Mouse (Mus musculus): Measurements from ENCODE around the gene Hsd17b12. TPM values are rescaled to one million over a fixed set of nuclear protein-coding genes. Genes with fewer than 3 reads are reported as not detected.
A peak's percentile ranks its signal among the peaks of the same experiment; 100 is the strongest.

Hsd17b12 gene
- polyA plus RNA-seq, 1 experiment: 393 TPM

DNA sequence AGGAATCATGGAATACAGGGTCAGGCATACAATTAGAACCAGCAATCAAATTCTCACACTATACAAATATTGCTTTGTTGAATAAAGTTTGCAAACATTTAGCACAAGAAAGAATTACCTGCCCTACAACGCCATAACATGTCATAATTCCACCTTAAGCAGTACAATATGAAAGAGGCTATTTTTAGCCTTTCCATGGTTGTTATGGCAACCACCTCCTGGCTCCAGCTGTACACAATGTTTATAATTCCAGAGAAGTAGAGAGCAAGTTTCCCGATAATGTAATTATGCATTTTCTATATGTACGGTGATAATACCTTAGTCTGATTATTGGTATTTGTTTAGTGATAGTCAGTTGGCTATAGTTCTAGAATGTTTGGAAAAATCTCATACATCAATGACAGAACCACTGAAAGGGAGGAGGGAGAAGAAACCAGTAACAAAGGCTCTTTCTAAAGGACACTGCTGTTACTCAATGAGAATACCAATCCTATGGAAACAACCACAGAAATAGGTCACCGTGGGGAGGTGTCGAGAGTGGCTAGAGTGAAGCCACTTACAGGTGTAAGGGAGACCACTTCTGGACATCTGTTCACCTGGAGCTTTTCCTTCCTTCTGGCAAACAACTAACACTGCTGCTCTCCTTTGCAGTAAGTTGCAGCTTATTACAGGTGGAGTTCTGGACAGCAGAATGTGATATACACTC is 108.1 kb downstream of the Hsd17b12 start:
- H3K27ac ChIP-seq (replicated peaks; ENCODE audit: low read depth, low read length): no peak overlapping the region
- H3K4me1 ChIP-seq (ENCODE audit: control insufficient read depth, insufficient read depth, insufficient read length, low read length): no peaks in the 10 kb centered on the region
- H3K4me3 ChIP-seq (ENCODE audit: insufficient read depth, low read depth, low read length): no peak overlapping the region

DNA sequence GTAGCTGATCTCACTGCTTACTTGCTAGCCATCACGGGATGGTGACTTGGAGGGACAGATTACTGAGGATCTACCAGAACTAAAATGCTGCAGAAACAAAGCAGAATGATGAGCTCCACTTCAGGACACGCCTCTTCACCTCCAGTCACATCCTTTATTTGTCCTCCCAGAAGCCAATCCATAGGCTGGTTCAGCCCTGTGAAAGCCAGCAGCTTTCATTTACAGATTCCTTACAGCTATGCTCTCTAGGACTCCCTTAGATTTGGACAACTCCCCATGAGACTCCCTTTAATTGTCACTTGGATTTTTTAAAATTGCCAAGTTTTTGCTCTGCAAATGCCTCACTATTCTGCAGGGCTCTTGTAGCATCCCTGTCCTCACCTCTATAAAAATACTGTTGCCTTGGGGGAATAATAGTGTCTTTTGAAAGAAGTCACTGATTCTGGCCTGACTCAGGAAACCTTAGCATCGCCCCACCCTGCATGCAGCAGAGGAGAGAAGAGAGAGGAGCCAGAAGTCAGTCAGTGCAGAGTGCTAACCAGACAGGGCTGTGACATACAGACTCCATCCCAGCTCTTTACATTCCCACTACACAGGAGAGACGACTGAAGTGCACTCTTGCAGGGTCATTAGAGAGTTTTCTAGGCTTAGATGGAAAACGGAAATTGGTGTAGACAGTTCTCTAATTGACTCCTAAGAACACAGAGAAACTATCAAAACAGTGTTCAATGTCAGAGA is 108.9 kb downstream of the Hsd17b12 start:
- Histone ChIP-seq H3K4me1 (ENCODE audit: control insufficient read depth, insufficient read depth, insufficient read length, low read length) (no peaks in the 10 kb centered on the region), H3K27ac (replicated peaks; ENCODE audit: low read depth, low read length) (no peak overlapping the region), H3K4me3 (ENCODE audit: insufficient read depth, low read depth, low read length) (no peak overlapping the region)

DNA sequence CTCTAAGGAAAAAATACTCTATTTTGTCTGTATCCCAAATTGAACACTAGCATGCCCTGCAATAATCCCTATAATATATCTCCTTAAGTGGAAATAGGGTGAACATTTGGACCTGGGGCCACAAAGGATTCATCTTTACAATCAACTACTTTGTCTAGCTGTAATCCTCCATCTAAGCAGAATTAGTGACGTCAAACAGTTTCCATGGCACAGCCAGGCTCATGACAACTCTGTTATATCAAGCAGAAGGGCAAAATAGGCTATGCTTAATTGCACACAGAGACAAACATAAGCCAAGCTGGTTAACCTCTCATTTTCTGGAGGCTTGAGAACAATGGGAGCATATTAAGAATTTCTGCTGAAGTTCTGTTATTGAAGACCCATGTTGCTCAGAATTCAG is 109.5 kb downstream of the Hsd17b12 start:
- Histone ChIP-seq H3K27ac (replicated peaks; ENCODE audit: low read depth, low read length) (no peak overlapping the region), H3K4me3 (ENCODE audit: insufficient read depth, low read depth, low read length) (no peak overlapping the region), H3K4me1 (ENCODE audit: control insufficient read depth, insufficient read depth, insufficient read length, low read length) (no peaks in the 10 kb centered on the region)

DNA sequence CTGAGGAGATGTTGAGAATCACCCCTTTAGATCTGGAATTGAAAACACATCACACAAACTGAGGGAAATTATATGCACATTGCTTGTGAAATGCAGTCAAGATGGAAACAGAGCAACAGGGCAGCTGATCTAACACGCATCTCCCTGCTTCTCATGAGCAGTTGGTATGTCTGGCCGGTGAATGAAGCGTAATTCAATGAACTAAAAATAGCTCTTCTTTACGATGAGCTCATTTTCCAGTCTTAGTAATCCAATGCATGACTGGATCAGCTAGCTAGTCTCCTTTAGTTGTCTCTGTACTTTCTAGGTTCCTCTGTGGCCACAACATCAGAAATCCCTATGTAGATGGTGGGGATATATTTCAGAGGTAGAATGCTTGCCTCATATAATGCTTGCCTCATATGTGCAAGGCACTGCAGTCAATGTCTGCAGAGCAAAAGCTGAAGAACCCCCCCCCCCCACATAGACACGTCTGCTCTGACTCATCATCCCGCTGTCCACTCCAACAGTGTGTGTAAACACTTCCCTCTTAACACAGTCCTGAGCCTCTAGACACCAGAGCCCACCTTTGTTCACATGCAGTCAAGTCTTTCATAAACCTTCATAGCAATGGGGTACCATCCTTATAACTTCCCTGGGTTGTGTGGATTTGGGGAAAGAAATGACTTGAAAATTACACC is 112.2 kb downstream of the Hsd17b12 start:
- Histone ChIP-seq H3K27ac (replicated peaks; ENCODE audit: low read depth, low read length) (no peak overlapping the region), H3K4me3 (ENCODE audit: insufficient read depth, low read depth, low read length) (no peak overlapping the region), H3K4me1 (ENCODE audit: control insufficient read depth, insufficient read depth, insufficient read length, low read length) (no peaks in the 10 kb centered on the region)

DNA sequence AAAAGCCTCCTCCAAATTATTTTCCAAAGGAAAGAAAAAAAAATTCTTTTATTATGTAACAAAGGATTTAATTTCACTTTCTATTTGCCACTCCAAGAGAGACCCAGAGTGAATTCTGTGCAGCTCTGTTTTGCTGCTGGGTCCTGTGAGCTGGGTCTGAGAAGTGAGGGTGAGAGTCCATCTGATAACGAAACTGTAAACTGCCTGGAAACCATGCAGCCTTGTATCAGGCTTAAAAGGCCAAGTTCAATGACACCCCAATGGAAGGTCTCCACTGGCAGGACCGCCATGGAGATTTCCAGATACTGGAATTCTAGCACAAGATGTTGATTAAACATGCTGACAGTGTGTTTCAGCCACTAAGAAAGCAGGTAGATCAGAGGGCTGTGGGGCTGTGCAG is 113.6 kb downstream of the Hsd17b12 start:
- H3K4me3 ChIP-seq (ENCODE audit: insufficient read depth, low read depth, low read length): no peak overlapping the region
- H3K4me1 ChIP-seq (ENCODE audit: control insufficient read depth, insufficient read depth, insufficient read length, low read length): no peaks in the 10 kb centered on the region
- H3K27ac ChIP-seq (replicated peaks; ENCODE audit: low read depth, low read length): no peak overlapping the region

DNA sequence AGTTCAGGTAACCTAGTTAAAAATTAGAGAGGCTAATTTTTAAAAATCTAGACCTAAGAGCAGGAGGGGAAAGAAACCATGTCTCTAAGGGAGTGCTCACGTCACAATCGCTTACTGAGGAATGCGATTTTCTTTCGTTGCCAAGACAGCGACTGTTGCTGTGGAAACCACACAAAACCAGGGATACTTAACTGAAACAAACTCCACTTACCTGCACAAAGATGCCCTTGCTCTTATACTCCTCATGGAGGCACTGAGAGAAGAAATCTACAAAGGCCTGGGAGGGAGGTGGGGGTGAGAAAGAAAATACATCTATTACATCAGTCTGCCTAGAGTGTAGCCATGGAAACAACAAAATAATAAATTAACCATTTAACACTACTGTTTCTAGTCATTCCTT is 114.1 kb downstream of the Hsd17b12 start:
- H3K4me1 ChIP-seq (ENCODE audit: control insufficient read depth, insufficient read depth, insufficient read length, low read length): no peaks in the 10 kb centered on the region
- H3K4me3 ChIP-seq (ENCODE audit: insufficient read depth, low read depth, low read length): no peak overlapping the region
- H3K27ac ChIP-seq (replicated peaks; ENCODE audit: low read depth, low read length): no peak overlapping the region

DNA sequence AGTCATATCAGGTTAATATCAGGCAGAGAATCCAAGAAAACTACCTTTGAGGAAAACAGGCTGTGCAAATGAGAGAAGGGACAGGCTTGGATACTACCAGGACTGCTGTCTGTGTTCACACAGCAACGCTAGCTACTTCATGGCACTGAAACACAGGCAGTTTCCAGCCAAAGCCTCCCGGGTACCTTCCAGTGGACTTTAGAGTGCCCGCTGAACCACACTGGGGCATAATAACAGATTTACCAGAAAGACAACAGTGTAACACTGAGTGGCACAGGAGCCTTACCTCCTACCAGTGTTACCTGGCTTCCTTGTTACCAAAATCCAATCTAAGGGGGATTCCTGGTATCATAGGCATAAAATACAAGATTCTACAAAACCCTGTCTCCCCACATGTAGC is 115.3 kb downstream of the Hsd17b12 start:
- H3K4me3 ChIP-seq (ENCODE audit: insufficient read depth, low read depth, low read length): no peak overlapping the region
- no peak overlapping the region for H3K27ac ChIP-seq (replicated peaks; ENCODE audit: low read depth, low read length)
- H3K4me1 ChIP-seq (ENCODE audit: control insufficient read depth, insufficient read depth, insufficient read length, low read length): no peaks in the 10 kb centered on the region

DNA sequence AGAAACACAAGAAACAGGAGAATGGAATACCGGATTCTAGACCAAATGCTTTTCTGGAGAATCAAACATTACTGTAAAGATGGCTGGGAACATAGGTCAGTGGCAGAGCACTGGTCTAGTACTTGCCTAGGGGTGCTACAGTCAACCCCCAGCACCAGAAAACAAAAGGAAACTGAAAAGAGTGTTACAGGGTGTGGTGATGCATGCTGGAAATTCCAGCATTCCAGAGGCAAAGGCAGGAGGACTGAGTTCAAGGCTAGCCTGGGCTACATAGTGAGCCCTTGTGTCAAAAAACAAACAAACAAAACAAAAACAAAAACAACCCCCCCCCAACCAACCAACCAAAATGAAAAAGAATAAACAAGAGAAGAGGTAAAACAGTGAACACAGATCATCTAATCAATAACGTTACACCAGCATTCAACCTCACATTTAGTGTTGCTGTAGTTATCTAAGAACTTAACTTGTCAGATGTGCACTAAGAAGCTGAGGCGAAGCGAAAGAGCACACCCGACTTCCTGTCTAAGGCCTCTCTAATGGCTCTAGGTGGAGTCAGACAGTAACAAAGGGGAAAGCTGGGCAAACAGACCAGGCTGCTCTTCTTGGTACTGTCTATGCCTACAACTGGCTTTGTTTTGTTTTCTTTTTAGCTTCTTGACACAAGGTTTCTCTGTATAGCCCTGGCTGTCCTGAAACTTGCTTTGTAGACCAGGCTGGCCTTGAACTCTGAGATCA is 117.2 kb downstream of the Hsd17b12 start:
- Histone ChIP-seq H3K4me1 (ENCODE audit: control insufficient read depth, insufficient read depth, insufficient read length, low read length) (no peaks in the 10 kb centered on the region), H3K4me3 (ENCODE audit: insufficient read depth, low read depth, low read length) (no peak overlapping the region), H3K27ac (replicated peaks; ENCODE audit: low read depth, low read length) (no peak overlapping the region)

DNA sequence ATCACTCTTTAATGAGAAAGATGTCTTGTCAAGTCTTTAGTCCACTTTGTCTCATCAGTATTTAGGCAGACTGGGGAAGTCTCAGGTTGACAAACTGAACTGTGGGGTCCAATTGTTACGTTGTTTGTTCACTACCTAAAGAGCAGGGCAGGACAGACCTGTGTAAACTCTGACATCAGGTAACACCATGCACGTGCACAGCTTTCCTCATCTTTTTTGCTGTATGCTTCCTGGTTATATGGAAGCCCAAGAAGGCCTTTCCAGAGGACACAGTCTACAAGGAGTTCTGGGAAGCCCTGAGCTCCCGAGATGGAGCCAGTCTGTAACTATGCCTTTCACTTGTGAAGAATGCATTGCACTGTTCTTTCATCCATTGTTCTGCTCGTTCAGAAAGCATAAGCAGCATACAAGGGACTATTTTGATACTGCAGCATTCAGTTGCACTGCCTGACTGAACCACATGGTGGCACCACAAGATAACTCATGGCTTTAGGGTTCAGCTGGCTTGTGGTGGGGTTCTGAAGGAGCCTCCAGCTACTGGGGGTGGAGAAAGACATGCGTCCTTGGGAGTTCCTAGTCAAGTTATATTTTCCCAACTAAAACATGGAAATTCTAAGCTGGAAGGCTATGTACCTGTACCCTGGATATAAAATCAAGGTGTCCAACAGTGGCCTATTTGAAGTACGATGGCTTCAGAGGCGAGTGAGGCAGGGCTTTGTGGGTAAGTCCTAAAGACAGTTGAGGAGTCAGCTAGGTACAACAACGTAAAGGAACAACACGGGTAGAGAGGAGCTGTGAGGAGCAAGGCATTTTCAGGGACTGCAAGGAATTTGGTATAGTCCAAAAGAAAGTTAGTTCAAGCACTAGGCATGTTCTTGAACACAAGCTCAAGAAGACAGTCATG is 122.1 kb downstream of the Hsd17b12 start:
- no peaks in the 10 kb centered on the region for H3K4me1 ChIP-seq (ENCODE audit: control insufficient read depth, insufficient read depth, insufficient read length, low read length)
- H3K4me3 ChIP-seq (ENCODE audit: insufficient read depth, low read depth, low read length): no peak overlapping the region
- no peak overlapping the region for H3K27ac ChIP-seq (replicated peaks; ENCODE audit: low read depth, low read length)

DNA sequence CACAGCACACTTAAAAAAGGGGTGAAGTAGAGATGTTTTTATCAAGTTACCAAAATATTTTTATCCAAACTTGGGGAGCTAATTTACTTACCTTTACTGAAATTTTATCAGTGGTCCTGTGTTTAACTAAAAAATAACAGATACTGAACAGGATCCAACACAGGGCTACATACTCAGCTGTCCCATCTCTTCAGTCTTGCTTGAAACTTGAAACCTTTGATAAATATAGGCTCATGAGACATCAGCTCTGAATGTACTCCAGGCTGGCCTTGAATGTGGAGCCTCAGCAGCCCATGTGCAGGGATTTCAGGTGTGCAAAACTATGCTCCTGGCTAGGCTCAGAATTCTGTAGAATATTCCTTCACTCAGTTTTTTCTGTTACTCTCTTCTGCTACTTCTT is 127.2 kb downstream of the Hsd17b12 start:
- Histone ChIP-seq H3K4me3 (ENCODE audit: insufficient read depth, low read depth, low read length) (no peak overlapping the region), H3K4me1 (ENCODE audit: control insufficient read depth, insufficient read depth, insufficient read length, low read length) (no peaks in the 10 kb centered on the region), H3K27ac (replicated peaks; ENCODE audit: low read depth, low read length) (no peak overlapping the region)

DNA sequence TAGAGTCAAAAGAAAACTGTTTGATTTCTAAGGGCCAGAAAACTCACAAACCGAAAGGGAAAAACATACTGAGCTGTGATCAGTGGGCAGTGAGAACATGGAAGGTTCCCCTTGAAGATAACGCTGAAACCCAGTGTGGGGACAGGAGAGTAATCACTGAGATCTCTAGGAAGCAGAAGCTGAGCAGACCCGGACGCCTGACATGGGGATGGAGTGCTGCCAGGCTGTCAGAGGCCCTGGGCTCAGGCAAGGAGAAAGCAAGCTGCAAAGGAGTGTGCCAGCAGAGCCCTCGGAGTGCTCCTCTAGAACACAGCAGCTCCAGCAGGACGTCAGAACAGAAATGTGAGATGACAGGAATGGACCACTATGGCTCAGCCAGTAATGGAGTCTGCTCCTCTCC is 133.1 kb downstream of the Hsd17b12 start:
- H3K27ac ChIP-seq (replicated peaks; ENCODE audit: low read depth, low read length): no peak overlapping the region
- no peaks in the 10 kb centered on the region for H3K4me1 ChIP-seq (ENCODE audit: control insufficient read depth, insufficient read depth, insufficient read length, low read length)
- H3K4me3 ChIP-seq (ENCODE audit: insufficient read depth, low read depth, low read length): no peak overlapping the region

DNA sequence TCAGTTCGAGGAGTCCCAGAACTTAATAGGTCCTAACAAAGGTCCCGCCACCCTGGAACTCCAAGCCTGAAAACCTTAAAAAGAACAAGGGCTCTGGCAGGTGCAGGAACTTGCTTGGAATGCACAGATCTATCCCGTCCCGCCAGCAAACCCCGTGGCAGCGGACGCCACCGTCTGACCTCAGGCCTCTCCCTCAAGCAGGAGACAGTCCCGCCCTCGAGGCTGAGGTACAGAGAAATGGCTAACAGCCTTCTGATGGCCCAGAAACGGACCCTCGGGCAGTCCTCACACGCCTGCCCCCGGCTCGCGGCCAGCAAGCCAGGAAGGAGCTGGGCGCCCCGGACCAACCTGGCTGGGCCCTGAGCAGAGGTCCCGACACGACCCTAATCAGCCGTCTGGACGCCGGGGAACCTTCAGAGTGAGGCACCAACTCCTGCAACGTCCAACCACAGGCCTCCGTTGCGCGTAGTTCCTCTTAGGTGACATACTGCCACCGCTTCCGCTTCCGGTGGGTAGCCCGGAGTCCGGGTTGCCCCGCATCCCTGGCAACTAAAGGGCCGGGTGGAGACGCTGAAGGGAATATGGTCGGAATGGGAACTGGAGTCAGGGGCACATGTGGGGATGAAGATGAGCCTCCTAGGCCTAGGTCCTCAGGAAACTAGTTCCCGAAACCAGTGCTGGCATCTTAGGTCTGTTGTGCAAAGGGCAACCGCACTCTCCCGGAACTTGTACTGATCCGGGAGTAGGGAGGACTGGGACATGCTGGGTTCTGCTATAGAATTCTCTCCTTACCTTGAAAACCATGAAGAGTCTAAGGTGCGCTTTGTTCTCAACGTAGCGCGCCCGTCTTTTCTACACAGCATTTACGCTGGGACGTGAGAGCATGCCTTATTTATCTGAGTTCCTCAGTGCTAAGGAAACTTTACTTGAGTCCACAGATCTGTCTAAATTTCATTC is 147.2 kb downstream of the Hsd17b12 start, which contains the start of gene Alkbh3:
Gene Alkbh3, minus strand, starts transcription at position 473 of the 957 bp plus-strand sequence.
- Histone ChIP-seq H3K27ac (replicated peaks; ENCODE audit: low read depth, low read length) (peak within 1 kb of the TSS; percentile 78), H3K4me3 (ENCODE audit: insufficient read depth, low read depth, low read length) (peak within 1 kb of the TSS; percentile 82), H3K4me1 (ENCODE audit: control insufficient read depth, insufficient read depth, insufficient read length, low read length) (peaks cover 5% of the 10 kb centered on the region)

DNA sequence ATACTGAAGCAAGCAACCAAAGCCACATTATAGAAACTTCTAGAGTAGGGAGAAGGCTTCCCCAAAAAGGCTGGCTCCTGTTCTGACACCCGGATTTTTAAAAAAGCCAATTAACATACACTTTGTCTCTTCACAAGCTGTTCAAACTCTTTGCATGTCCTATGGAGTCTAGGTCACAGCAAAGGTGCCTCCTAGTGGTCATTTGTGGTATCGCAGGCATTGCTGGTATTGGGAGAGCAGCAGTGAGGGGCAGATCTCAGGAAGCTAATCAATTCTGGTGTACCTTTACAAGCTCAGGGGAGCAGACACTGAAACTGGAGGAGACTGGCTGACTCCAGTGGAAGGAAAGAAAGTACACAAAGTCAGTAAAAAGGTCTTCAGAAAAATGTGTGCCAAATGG is 155.4 kb downstream of the Hsd17b12 start:
- Histone ChIP-seq H3K27ac (replicated peaks; ENCODE audit: low read depth, low read length) (no peak overlapping the region), H3K4me3 (ENCODE audit: insufficient read depth, low read depth, low read length) (no peak overlapping the region), H3K4me1 (ENCODE audit: control insufficient read depth, insufficient read depth, insufficient read length, low read length) (no peaks in the 10 kb centered on the region)

Data from brown adipose tissue, adult 24 weeks (tissue).